Mouse (Mus musculus) A20 (cell line): Measurements from ENCODE around the gene Tmem165.

Source experiments
- DNase-seq: peaks from one replicate; pipeline ENCODE4 v3.0.0-alpha.2; 2011; ENCODE audit warnings: low read depth, low spot score

Gene Tmem165

GRCm38 (mm10) chr5:76244430-76244829 lies 60.8 kb downstream of the Tmem165 start:
- DNase-seq: no peak

GRCm38 (mm10) chr5:76245419-76245818 lies 61.7 kb downstream of the Tmem165 start:
- no peak for DNase-seq

GRCm38 (mm10) chr5:76246539-76246938 lies 62.9 kb downstream of the Tmem165 start:
- DNase-seq: no peak

GRCm38 (mm10) chr5:76250948-76251347 lies 67.3 kb downstream of the Tmem165 start:
- no peak for DNase-seq
